Mouse (Mus musculus) cortical plate, adult 2 months (tissue): ENCODE data around the gene Foxj2.

ENCODE experiments used
- CTCF ChIP-seq: fragments of 200-500 bp; IDR thresholded peaks from 2 replicates; pipeline ENCODE4 v1.5.1; 2011; ENCODE audit warnings: mild to moderate bottlenecking, control low read depth, low read length; ENCODE audit not compliant: insufficient read depth; ENCODE audit errors: extremely low read depth
- POLR2A ChIP-seq: fragments of 200-500 bp; IDR thresholded peaks from 2 replicates; pipeline ENCODE4 v1.6.1; 2011; ENCODE audit warnings: mild to moderate bottlenecking, low read length, control low read depth; ENCODE audit not compliant: insufficient read depth; ENCODE audit errors: extremely low read depth

- TF ChIP-seq POLR2A (no peak), CTCF (no peak)
These were observed 37.5 kb upstream of the Foxj2 start for GRCm38 (mm10) chr6:122782164-122782563.
